ENCODE assay signal across 7 mouse cellular contexts in the genomic region with DNA sequence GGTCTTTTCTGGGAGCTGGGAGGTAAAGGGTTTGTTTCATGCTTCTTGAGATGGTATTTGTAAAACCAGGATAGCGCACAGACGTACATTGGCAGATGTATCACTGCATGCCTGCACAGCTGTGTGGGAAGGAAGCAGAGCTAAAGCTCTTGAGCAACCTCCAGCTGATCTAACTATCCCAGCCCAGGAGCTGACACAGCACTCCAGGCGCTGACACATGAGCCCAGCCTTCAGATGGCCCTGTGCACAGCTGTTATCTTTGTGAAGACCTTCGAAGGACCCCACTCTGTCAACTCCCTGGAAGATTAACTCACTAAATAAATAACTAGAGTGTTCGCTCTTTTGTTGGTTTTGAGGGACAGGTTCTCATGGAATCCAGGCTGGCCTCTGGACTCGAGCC. TPM values are rescaled to one million over a fixed set of nuclear protein-coding genes. Genes with fewer than 3 reads are reported as not detected.
DNase-seq lines count a peak whose midpoint lies in the region; ATAC-seq and TF ChIP-seq lines count a peak whose summit lies in the region.

No protein-coding gene starts in this region.

- DNase-seq in NIH3T3 (ENCODE audit: low read depth), result peak; percentile 13
- peak; percentile 37 to 39 for DNase-seq in adrenal gland, postnatal 36 days
- DNase-seq in heart, postnatal 0 days (ENCODE audit: low spot score), result peak; percentile 68
- DNase-seq in right cerebral cortex, postnatal 36 days (ENCODE audit: low spot score in 2 of 2), result no peak
- DNase-seq in left cerebral cortex, adult 9 months (ENCODE audit: low spot score in 2 of 2), result no peak
- DNase-seq in left cerebral cortex, postnatal 4 days, result no peak

- peak overlapping the region; percentile 71 for H3K27ac ChIP-seq in heart, postnatal 0 days (ENCODE audit: low read depth)
- no peak overlapping the region for H3K27ac ChIP-seq in liver, embryonic 16.5 days (ENCODE audit: low read length)

- no peaks in the 10 kb centered on the region for H3K9me3 ChIP-seq in heart, postnatal 0 days (replicated peaks; ENCODE audit: control insufficient read depth, low read length)
- H3K9me3 ChIP-seq in liver, embryonic 16.5 days (replicated peaks; ENCODE audit: control insufficient read depth, low read length), result no peaks in the 10 kb centered on the region

- 19% methylated on average over 6 of the region's 6 CpGs for WGBS in heart, postnatal 0 days
- WGBS in liver, embryonic 16.5 days (ENCODE audit: insufficient replicate concordance), result 22% methylated on average over 6 of the region's 6 CpGs

- ATAC-seq in heart, postnatal 0 days (ENCODE audit: insufficient read depth, low read depth), result peak; percentile 21; the same call in 1 of the 2 replicates
- ATAC-seq in liver, embryonic 16.5 days (ENCODE audit: low read depth), result peak; percentile 62

- TF ChIP-seq EP300 in heart, postnatal 0 days (IDR thresholded peaks at IDR 0.05; ENCODE audit: low read depth), result no peak

- peaks cover 31% of the 10 kb centered on the region for H3K4me1 ChIP-seq in heart, postnatal 0 days (ENCODE audit: control insufficient read depth, insufficient read depth)
- H3K4me1 ChIP-seq in liver, embryonic 16.5 days (ENCODE audit: control insufficient read depth, low read depth, low read length), result peaks cover 7% of the 10 kb centered on the region

- intact Hi-C loops in left cerebral cortex, postnatal 4 days (cut with DNase I), result no loop called here

- H3K9ac ChIP-seq in heart, postnatal 0 days (replicated peaks; ENCODE audit: low read depth, low read length), result no peak overlapping the region
- H3K9ac ChIP-seq in liver, embryonic 16.5 days (ENCODE audit: low read depth, low read length), result no peak overlapping the region

- H3K4me2 ChIP-seq in heart, postnatal 0 days (ENCODE audit: low read depth, low read length), result no peak overlapping the region
- H3K4me2 ChIP-seq in liver, embryonic 16.5 days (ENCODE audit: low read depth, low read length), result no peak overlapping the region

- H3K36me3 ChIP-seq in heart, postnatal 0 days (replicated peaks; ENCODE audit: control insufficient read depth, insufficient read depth, low read length), result no peaks in the 10 kb centered on the region
- no peaks in the 10 kb centered on the region for H3K36me3 ChIP-seq in liver, embryonic 16.5 days (ENCODE audit: control insufficient read depth, insufficient read depth)

- H3K4me3 ChIP-seq in heart, postnatal 0 days (ENCODE audit: low read depth, low read length), result no peak overlapping the region
- H3K4me3 ChIP-seq in liver, embryonic 16.5 days (ENCODE audit: low read depth, low read length), result no peak overlapping the region

- TF ChIP-seq CTCF in heart, postnatal 0 days (IDR thresholded peaks at IDR 0.05; ENCODE audit: low read depth), result no peak

- no peaks in the 10 kb centered on the region for H3K27me3 ChIP-seq in heart, postnatal 0 days (ENCODE audit: control insufficient read depth, insufficient read depth, low read length)
- H3K27me3 ChIP-seq in liver, embryonic 16.5 days (ENCODE audit: control insufficient read depth, insufficient read depth, low read depth, low read length), result no peaks in the 10 kb centered on the region

RNA-seq across cellular contexts. Expression of a gene that starts 48.4 kb away (rescaled TPM):
- total RNA-seq in adrenal gland, postnatal 36 days (2021), result 10 to 100 TPM; 17.1 to 31.2 TPM
- 160 and 192 TPM in 2 replicates for total RNA-seq in heart, postnatal 0 days (2014; rRNA removed; ENCODE audit: low replicate concordance)
- 66.1 and 74.6 TPM in 2 replicates for polyA plus RNA-seq in heart, postnatal 0 days (2015; fragmentation: Nextera tagmentation; extraction: Ambion mirVana)
- polyA plus RNA-seq in liver, embryonic 16.5 days (2015; fragmentation: Nextera tagmentation; extraction: Ambion mirVana), result 10.4 TPM in 2 replicates
- total RNA-seq in left cerebral cortex, postnatal 4 days (2021), result 10 to 100 TPM; 27.0 to 27.5 TPM

Comparison
In these comparisons a context has a peak if more than half of its experiments do, and no peak if none do; other contexts are left out.
1. DNase-seq: peak in NIH3T3 (single experiment), adrenal gland, postnatal 36 days (2 of 2) and heart, postnatal 0 days (single experiment); none in right cerebral cortex, postnatal 36 days (0 of 2), left cerebral cortex, adult 9 months (0 of 2) and left cerebral cortex, postnatal 4 days (single experiment).